Mouse (Mus musculus) B cell, adult 2 months (primary cell): ENCODE results near the gene Snd1.

Source experiments
- DNase-seq, 2 experiments: peaks; one replicate each; pipeline ENCODE4 v3.0.0; 2022

Gene Snd1

GRCm38 (mm10) chr6:28761728-28762127 lies 286.8 kb downstream of the Snd1 start:
- no peak for DNase-seq

- DNase-seq: no peak
Observed at GRCm38 (mm10) chr6:28762132-28762775, 287.3 kb downstream of the Snd1 start.

GRCm38 (mm10) chr6:28766622-28767021 lies 291.7 kb downstream of the Snd1 start:
- no peak for DNase-seq

GRCm38 (mm10) chr6:28767891-28768481 lies 293.0 kb downstream of the Snd1 start:
- no peak for DNase-seq

GRCm38 (mm10) chr6:28771331-28771730 lies 296.4 kb downstream of the Snd1 start:
- DNase-seq: no peak

- DNase-seq: no peak
Observed at GRCm38 (mm10) chr6:28781696-28782095, 306.8 kb downstream of the Snd1 start.

GRCm38 (mm10) chr6:28783082-28783647 lies 308.2 kb downstream of the Snd1 start:
- DNase-seq: no peak

GRCm38 (mm10) chr6:28783953-28784352 lies 309.0 kb downstream of the Snd1 start:
- DNase-seq: no peak

GRCm38 (mm10) chr6:28785770-28786169 lies 310.8 kb downstream of the Snd1 start:
- no peak for DNase-seq

- DNase-seq: no peak
Observed at GRCm38 (mm10) chr6:28787133-28787532, 312.2 kb downstream of the Snd1 start.

GRCm38 (mm10) chr6:28789685-28790084 lies 314.7 kb downstream of the Snd1 start:
- no peak for DNase-seq

- DNase-seq: no peak
Observed at GRCm38 (mm10) chr6:28791183-28791582, 316.2 kb downstream of the Snd1 start.

GRCm38 (mm10) chr6:28791809-28792208 lies 316.9 kb downstream of the Snd1 start:
- no peak for DNase-seq

GRCm38 (mm10) chr6:28795380-28795779 lies 320.4 kb downstream of the Snd1 start:
- no peak for DNase-seq

GRCm38 (mm10) chr6:28795792-28796515 lies 321.0 kb downstream of the Snd1 start:
- DNase-seq: no peak

- no peak for DNase-seq
Observed at GRCm38 (mm10) chr6:28799818-28800217, 324.9 kb downstream of the Snd1 start.

- DNase-seq: no peak
Observed at GRCm38 (mm10) chr6:28800976-28801375, 326.0 kb downstream of the Snd1 start.

GRCm38 (mm10) chr6:28803678-28804279 lies 328.8 kb downstream of the Snd1 start:
- no peak for DNase-seq

GRCm38 (mm10) chr6:28804751-28805150 lies 329.8 kb downstream of the Snd1 start:
- DNase-seq: no peak

- no peak for DNase-seq
Observed at GRCm38 (mm10) chr6:28813057-28813456, 338.1 kb downstream of the Snd1 start.

- no peak for DNase-seq
Observed at GRCm38 (mm10) chr6:28814895-28815294, 340.0 kb downstream of the Snd1 start.

GRCm38 (mm10) chr6:28817039-28817438 lies 342.1 kb downstream of the Snd1 start:
- no peak for DNase-seq
